Mouse (Mus musculus) MEL (cell line): ENCODE data around the gene Cx3cr1. TPM values are rescaled to one million over a fixed set of nuclear protein-coding genes. Genes with fewer than 3 reads are reported as not detected.

Source experiments
- DNase-seq: peaks from one replicate; pipeline ENCODE4 v3.0.0; 2011; ENCODE audit warnings: low read depth, low spot score
- H3K27ac ChIP-seq: 2 replicates; pipeline ENCODE4 v1.5.1; 2012; ENCODE audit warnings: low read depth, mild to moderate bottlenecking, control low read depth, low read length, moderate library complexity; ENCODE audit not compliant: control insufficient read depth
- H3K27me3 ChIP-seq, 2 experiments: fragments of 150-350 bp in 1 of 2; sonication (generic) in 1 of 2; 2 replicates each; pipeline ENCODE4 v1.6.1; 2012; ENCODE audit warnings: low read length in 2 of 2, mild to moderate bottlenecking in 2 of 2, improper control_type of control experiment in 1 of 2, moderate library complexity in 1 of 2; ENCODE audit not compliant: insufficient read depth in 2 of 2, control insufficient read depth in 1 of 2
- H3K36me3 ChIP-seq, 2 experiments: 2 replicates each; pipeline ENCODE4 v1.6.1; 2012 to 2014; ENCODE audit warnings: low read length in 2 of 2, improper control_type of control experiment in 1 of 2, inconsistent platforms in 1 of 2, mild to moderate bottlenecking in 1 of 2; ENCODE audit not compliant: insufficient read depth in 2 of 2, control insufficient read depth in 1 of 2
- H3K4me1 ChIP-seq, 2 experiments: fragments of 150-350 bp in 1 of 2; sonication (generic) in 1 of 2; 2 replicates each; pipeline ENCODE4 v1.6.1; 2012; ENCODE audit warnings: low read length in 2 of 2, improper control_type of control experiment in 1 of 2, mild to moderate bottlenecking in 1 of 2; ENCODE audit not compliant: insufficient read depth in 2 of 2, control insufficient read depth in 1 of 2
- H3K4me3 ChIP-seq, 2 experiments: fragments of 150-350 bp in 1 of 2; sonication (generic) in 1 of 2; 2 replicates each; pipeline ENCODE4 v1.5.1; 2012; ENCODE audit warnings: low read depth in 2 of 2, low read length in 2 of 2, mild to moderate bottlenecking in 2 of 2, moderate library complexity in 2 of 2, control low read depth in 1 of 2, improper control_type of control experiment in 1 of 2; ENCODE audit not compliant: control insufficient read depth in 1 of 2, insufficient read depth in 1 of 2
- H3K79me2 ChIP-seq: 2 replicates; pipeline ENCODE4 v1.6.1; 2012; ENCODE audit warnings: mild to moderate bottlenecking, low read length, moderate library complexity; ENCODE audit not compliant: control insufficient read depth, poor library complexity, insufficient read depth
- H3K9ac ChIP-seq: 2 replicates; pipeline ENCODE4 v1.6.1; 2012; ENCODE audit warnings: low read depth, mild to moderate bottlenecking, control low read depth, low read length, moderate library complexity; ENCODE audit not compliant: control insufficient read depth, poor library complexity, severe bottlenecking
- H3K9me3 ChIP-seq: fragments of 150-350 bp; sonication (generic); replicated peaks from 2 replicates; pipeline ENCODE4 v1.6.1; 2012; ENCODE audit warnings: mild to moderate bottlenecking, low read length, improper control_type of control experiment, moderate library complexity; ENCODE audit not compliant: insufficient read depth
- BHLHE40 ChIP-seq: IDR thresholded peaks from 2 replicates; pipeline ENCODE4 v1.6.1; 2012; ENCODE audit warnings: low read depth, mild to moderate bottlenecking, inconsistent platforms, low read length, improper control_type of control experiment, borderline replicate concordance
- CHD1 ChIP-seq: IDR thresholded peaks from 2 replicates; pipeline ENCODE4 v1.6.1; 2012; ENCODE audit warnings: low read depth, mild to moderate bottlenecking, inconsistent platforms, low read length, improper control_type of control experiment
- CHD2 ChIP-seq: IDR thresholded peaks from 2 replicates; pipeline ENCODE4 v1.6.1; 2011; ENCODE audit warnings: low read length, improper control_type of control experiment
- E2F4 ChIP-seq: IDR thresholded peaks from 2 replicates; pipeline ENCODE4 v1.6.1; 2011; ENCODE audit warnings: low read depth, low read length, improper control_type of control experiment, borderline replicate concordance
- ELF1 ChIP-seq: IDR thresholded peaks from 2 replicates; pipeline ENCODE4 v1.6.1; 2014; ENCODE audit warnings: low read depth, mild to moderate bottlenecking, inconsistent platforms, low read length, improper control_type of control experiment, moderate library complexity
- EP300 ChIP-seq, 2 experiments: IDR thresholded peaks; 2 replicates each; pipeline ENCODE4 v1.6.1; 2011; ENCODE audit warnings: improper control_type of control experiment in 2 of 2, low read length in 2 of 2, low read depth in 1 of 2, mild to moderate bottlenecking in 1 of 2
- ETS1 ChIP-seq: IDR thresholded peaks from 2 replicates; pipeline ENCODE4 v1.6.1; 2012; ENCODE audit warnings: low read depth, mild to moderate bottlenecking, inconsistent platforms, low read length, improper control_type of control experiment, moderate library complexity
- GABPA ChIP-seq: IDR thresholded peaks from 2 replicates; pipeline ENCODE4 v1.6.1; 2012; ENCODE audit warnings: low read depth, mild to moderate bottlenecking, inconsistent platforms, low read length, improper control_type of control experiment, moderate library complexity
- GATA1 ChIP-seq: IDR thresholded peaks from 2 replicates; pipeline ENCODE4 v1.6.1; 2011; ENCODE audit warnings: low read depth, low read length, improper control_type of control experiment
- HCFC1 ChIP-seq: IDR thresholded peaks from 2 replicates; pipeline ENCODE4 v1.6.1; 2012; ENCODE audit warnings: low read depth, mild to moderate bottlenecking, inconsistent platforms, low read length, improper control_type of control experiment, moderate library complexity
- JUND ChIP-seq: IDR thresholded peaks from 2 replicates; pipeline ENCODE4 v1.6.1; 2011; ENCODE audit warnings: low read depth, mild to moderate bottlenecking, improper control_type of control experiment, low read length
- KAT2A ChIP-seq: conservative IDR thresholded peaks from 2 replicates; pipeline ENCODE4 v1.6.1; 2012; ENCODE audit warnings: low read depth, low read length, improper control_type of control experiment, inconsistent platforms
- MAFK ChIP-seq: IDR thresholded peaks from 2 replicates; pipeline ENCODE4 v1.6.1; 2011; ENCODE audit warnings: low read depth, mild to moderate bottlenecking, low read length, improper control_type of control experiment, borderline replicate concordance
- MAX ChIP-seq: IDR thresholded peaks from 2 replicates; pipeline ENCODE4 v1.6.1; 2011; ENCODE audit warnings: low read length, improper control_type of control experiment
- MAZ ChIP-seq: IDR thresholded peaks from 2 replicates; pipeline ENCODE4 v1.6.1; 2012; ENCODE audit warnings: low read depth, mild to moderate bottlenecking, inconsistent platforms, low read length, improper control_type of control experiment
- MEF2A ChIP-seq: IDR thresholded peaks from 2 replicates; pipeline ENCODE4 v1.6.1; 2014; ENCODE audit warnings: low read depth, mild to moderate bottlenecking, inconsistent platforms, low read length, improper control_type of control experiment; ENCODE audit not compliant: poor library complexity, insufficient replicate concordance, severe bottlenecking; ENCODE audit errors: extremely low read depth
- MXI1 ChIP-seq: IDR thresholded peaks from 2 replicates; pipeline ENCODE4 v1.6.1; 2011; ENCODE audit warnings: mild to moderate bottlenecking, low read depth, low read length, improper control_type of control experiment
- MYB ChIP-seq: IDR thresholded peaks from 2 replicates; pipeline ENCODE4 v1.6.1; 2011; ENCODE audit warnings: mild to moderate bottlenecking, low read depth, low read length, improper control_type of control experiment
- MYC ChIP-seq: IDR thresholded peaks from 2 replicates; pipeline ENCODE4 v1.6.1; 2011; ENCODE audit warnings: low read depth, mild to moderate bottlenecking, low read length, improper control_type of control experiment, moderate library complexity
- NELFE ChIP-seq: IDR thresholded peaks from 2 replicates; pipeline ENCODE4 v1.6.1; 2011; ENCODE audit warnings: low read depth, low read length, improper control_type of control experiment
- NRF1 ChIP-seq: IDR thresholded peaks from 2 replicates; pipeline ENCODE4 v1.6.1; 2014; ENCODE audit warnings: low read depth, mild to moderate bottlenecking, inconsistent platforms, low read length, improper control_type of control experiment, moderate library complexity; ENCODE audit not compliant: poor library complexity, insufficient read depth, severe bottlenecking
- POLR2A ChIP-seq, 2 experiments: IDR thresholded peaks; 2 replicates each; pipeline ENCODE4 v1.6.1; 2011 to 2012; ENCODE audit warnings: low read length in 2 of 2, mild to moderate bottlenecking in 2 of 2, control low read depth in 1 of 2, improper control_type of control experiment in 1 of 2, low read depth in 1 of 2, moderate library complexity in 1 of 2; ENCODE audit not compliant: control insufficient read depth in 1 of 2, insufficient read depth in 1 of 2, poor library complexity in 1 of 2
- POLR2AphosphoS2 ChIP-seq: IDR thresholded peaks from 2 replicates; pipeline ENCODE4 v1.6.1; 2011; ENCODE audit warnings: low read length, improper control_type of control experiment
- POLR2AphosphoS5 ChIP-seq: IDR thresholded peaks from 2 replicates; pipeline ENCODE4 v1.6.1; 2012; ENCODE audit warnings: low read depth, borderline replicate concordance, mild to moderate bottlenecking, inconsistent platforms, low read length, moderate library complexity, mixed read lengths
- RAD21 ChIP-seq: IDR thresholded peaks from 2 replicates; pipeline ENCODE4 v1.6.1; 2011; ENCODE audit warnings: mild to moderate bottlenecking, low read depth, low read length, improper control_type of control experiment
- RCOR1 ChIP-seq: IDR thresholded peaks from 2 replicates; pipeline ENCODE4 v1.6.1; 2012; ENCODE audit warnings: low read depth, mild to moderate bottlenecking, inconsistent platforms, low read length, improper control_type of control experiment
- SMC3 ChIP-seq: IDR thresholded peaks from 2 replicates; pipeline ENCODE4 v1.6.1; 2011; ENCODE audit warnings: low read depth, low read length, improper control_type of control experiment
- TAL1 ChIP-seq: IDR thresholded peaks from 2 replicates; pipeline ENCODE4 v1.6.1; 2012; ENCODE audit warnings: mild to moderate bottlenecking, inconsistent platforms, low read length, moderate library complexity, mixed read lengths
- TBP ChIP-seq: IDR thresholded peaks from 2 replicates; pipeline ENCODE4 v1.8.0; 2011; ENCODE audit warnings: low read depth, low read length, improper control_type of control experiment
- TCF12 ChIP-seq: IDR thresholded peaks from 2 replicates; pipeline ENCODE4 v1.6.1; 2014; ENCODE audit warnings: low read depth, mild to moderate bottlenecking, inconsistent platforms, low read length, improper control_type of control experiment, moderate library complexity
- UBTF ChIP-seq: IDR thresholded peaks from 2 replicates; pipeline ENCODE4 v1.6.1; 2012; ENCODE audit warnings: low read depth, mild to moderate bottlenecking, inconsistent platforms, low read length, improper control_type of control experiment, moderate library complexity, borderline replicate concordance; ENCODE audit not compliant: insufficient read depth
- USF1 ChIP-seq: IDR thresholded peaks from 2 replicates; pipeline ENCODE4 v1.6.1; 2014; ENCODE audit warnings: low read depth, mild to moderate bottlenecking, inconsistent platforms, low read length, improper control_type of control experiment, moderate library complexity
- USF2 ChIP-seq, 2 experiments: IDR thresholded peaks; 2 replicates each; pipeline ENCODE4 v1.6.1; 2011 to 2012; ENCODE audit warnings: improper control_type of control experiment in 2 of 2, low read length in 2 of 2, borderline replicate concordance in 1 of 2, inconsistent platforms in 1 of 2, low read depth in 1 of 2, mild to moderate bottlenecking in 1 of 2; ENCODE audit not compliant: insufficient read depth in 1 of 2
- ZC3H11A ChIP-seq: IDR thresholded peaks from 2 replicates; pipeline ENCODE4 v1.6.1; 2012; ENCODE audit warnings: low read depth, mild to moderate bottlenecking, inconsistent platforms, low read length, improper control_type of control experiment
- ZKSCAN1 ChIP-seq: IDR thresholded peaks from 2 replicates; pipeline ENCODE4 v1.6.1; 2012; ENCODE audit warnings: low read depth, mild to moderate bottlenecking, inconsistent platforms, low read length, improper control_type of control experiment, moderate library complexity
- ZNF384 ChIP-seq: IDR thresholded peaks from 2 replicates; pipeline ENCODE4 v1.6.1; 2012; ENCODE audit warnings: low read depth, mild to moderate bottlenecking, inconsistent platforms, low read length, improper control_type of control experiment
- polyA plus RNA-seq, 2 experiments: library from polyadenylated mRNA; stranded (reverse) in 1 of 2; unstranded in 1 of 2; fragments of >175 nt in 1 of 2; fragments of >200 nt in 1 of 2; gene quantifications; 2 replicates each; pipeline versions ENCODE4 v1.2.1 to v1.2.4; 2012; ENCODE audit warnings: low replicate concordance in 2 of 2, low read depth in 1 of 2; ENCODE audit not compliant: insufficient read length in 2 of 2, insufficient read depth in 1 of 2, missing spikeins in 1 of 2
- total RNA-seq: library from RNA; depleted of rRNA; stranded (reverse); fragments of 300-350 nt; gene quantifications from 2 replicates; pipeline ENCODE4 v1.2.3, GENCODE M21; 2012

Cx3cr1 gene
- total and polyA plus RNA-seq, 3 experiments: not detected

DNA sequence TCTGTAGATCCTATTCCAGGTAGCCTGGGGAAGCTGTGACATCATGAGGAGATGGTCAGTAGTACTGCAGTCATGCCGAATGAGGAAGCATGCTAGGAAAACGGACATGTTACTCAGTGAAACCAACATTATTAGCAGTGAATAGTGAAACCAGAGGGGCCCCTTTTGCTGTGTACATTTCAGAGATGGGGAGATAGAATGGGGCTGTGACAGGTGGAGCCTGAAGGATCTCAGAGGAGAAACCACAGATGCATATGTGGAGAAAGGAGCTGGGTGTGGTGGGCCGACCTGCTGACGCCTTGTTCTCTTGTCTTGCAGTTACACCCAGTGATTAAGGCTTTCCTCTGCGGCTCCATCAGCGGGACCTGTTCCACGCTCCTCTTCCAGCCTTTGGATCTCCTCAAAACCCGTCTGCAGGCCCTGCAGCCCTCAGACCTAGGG, 46.5 kb upstream of the Cx3cr1 start:
- Histone ChIP-seq H3K36me3 (peaks cover 10 to 42% of the 10 kb centered on the region in 2 experiments), H3K27me3 (no peaks in the 10 kb centered on the region), H3K27ac (peak overlapping the region; percentile 99), H3K4me1 (peaks cover 21 to 43% of the 10 kb centered on the region in 2 experiments), H3K79me2 (peaks cover 39% of the 10 kb centered on the region), H3K4me3 (peak overlapping the region; percentile 53 to 61), H3K9me3 (no peaks in the 10 kb centered on the region), H3K9ac (peak overlapping the region; percentile 73)
- peak; percentile 89 for DNase-seq
- no peak for TF ChIP-seq ZC3H11A
- peak in 1 of 2 experiments; percentile 37; a peak in 1 of 4 replicates for TF ChIP-seq POLR2A (IDR thresholded peaks at IDR 0.05; ENCODE audit: control insufficient read depth in 1 of 2, insufficient read depth in 1 of 2, low read depth in 1 of 2, low read length in 2 of 2, poor library complexity in 1 of 2)
- TF ChIP-seq KAT2A: 0 out of 2 replicates have a peak, but pooled peaks have one; percentile 27
- TF ChIP-seq USF2 (IDR thresholded peaks at IDR 0.05; ENCODE audit: borderline replicate concordance in 1 of 2, insufficient read depth in 1 of 2, low read depth in 1 of 2, low read length in 2 of 2): no peak
- TF ChIP-seq USF1: peak; percentile 38; the same call in 1 of the 2 replicates
- no peak for TF ChIP-seq E2F4
- TF ChIP-seq RCOR1: peak; percentile 60; the same call in 1 of the 2 replicates
- TF ChIP-seq GATA1: peak; percentile 62; the same call in 1 of the 2 replicates
- TF ChIP-seq ZNF384: no peak
- no peak for TF ChIP-seq GABPA
- peak; percentile 46; the same call in 1 of the 2 replicates for TF ChIP-seq MAZ
- no peak; the same call in 1 of the 2 replicates for TF ChIP-seq HCFC1
- TF ChIP-seq ETS1: peak; percentile 94
- peak; percentile 51; the same call in 1 of the 2 replicates for TF ChIP-seq MYC
- TF ChIP-seq MAFK: no peak
- no peak for TF ChIP-seq MEF2A
- TF ChIP-seq TAL1: peak; percentile 58; the same call in 1 of the 2 replicates
- no peak for TF ChIP-seq CHD1
- TF ChIP-seq ELF1: peak; percentile 33; the same call in 1 of the 2 replicates
- TF ChIP-seq NELFE: no peak; the same call in 1 of the 2 replicates
- no peak for TF ChIP-seq RAD21
- no peak; the same call in 1 of the 2 replicates for TF ChIP-seq POLR2AphosphoS2
- no peak for TF ChIP-seq UBTF
- no peak for TF ChIP-seq JUND
- peak; percentile 32; the same call in 1 of the 2 replicates for TF ChIP-seq BHLHE40
- peak; percentile 75 for TF ChIP-seq MXI1
- TF ChIP-seq TBP: peak; percentile 80
- TF ChIP-seq CHD2: no peak
- TF ChIP-seq MYB: no peak
- no peak for TF ChIP-seq POLR2AphosphoS5
- TF ChIP-seq ZKSCAN1: no peak
- TF ChIP-seq NRF1: no peak
- peak; percentile 85 for TF ChIP-seq TCF12
- no peak for TF ChIP-seq SMC3
- TF ChIP-seq MAX: peak; percentile 64; the same call in 1 of the 2 replicates
- TF ChIP-seq EP300 (IDR thresholded peaks at IDR 0.05; ENCODE audit: low read depth in 1 of 2, low read length in 2 of 2): peak; percentile 68 to 79; a peak in 3 of 4 replicates
